Mouse (Mus musculus) midbrain, embryonic 15.5 days (tissue): Measurements from ENCODE around the gene Kntc1. TPM values are rescaled to one million over a fixed set of nuclear protein-coding genes. Genes with fewer than 3 reads are reported as not detected.
"Not testable (repeated sequence)": the region's sequence is repeated elsewhere in the genome, so short reads cannot be mapped to it uniquely, and the experiment has no call there.

Experiments
- ATAC-seq: fragments of 200-750 bp; cut with Nextera tagmentation; replicated peaks from 2 replicates; pipeline ENCODE4 v1.8.0; 2017; ENCODE audit warnings: moderate TSS enrichment
- H3K27ac ChIP-seq: fragments of 300-500 bp; sonication (generic); 2 replicates; pipeline ENCODE4 v1.5.1; 2015; ENCODE audit warnings: mild to moderate bottlenecking, inconsistent platforms
- H3K27me3 ChIP-seq: fragments of 300-500 bp; sonication (generic); replicated peaks from 2 replicates; pipeline ENCODE4 v1.6.1; 2015; ENCODE audit warnings: inconsistent platforms
- H3K36me3 ChIP-seq: fragments of 300-500 bp; sonication (generic); replicated peaks from 2 replicates; pipeline ENCODE4 v1.6.1; 2015; ENCODE audit warnings: inconsistent platforms
- H3K4me1 ChIP-seq: fragments of 300-500 bp; sonication (generic); 2 replicates; pipeline ENCODE4 v1.6.1; 2015; ENCODE audit warnings: inconsistent platforms
- H3K4me2 ChIP-seq: fragments of 300-500 bp; sonication (generic); 2 replicates; pipeline ENCODE4 v1.6.1; 2015; ENCODE audit warnings: inconsistent platforms, mild to moderate bottlenecking, moderate library complexity
- H3K4me3 ChIP-seq: fragments of 300-500 bp; sonication (generic); 2 replicates; pipeline ENCODE4 v1.5.1; 2015; ENCODE audit warnings: mild to moderate bottlenecking, inconsistent platforms
- H3K9ac ChIP-seq: fragments of 300-500 bp; sonication (generic); 2 replicates; pipeline ENCODE4 v1.6.1; 2015; ENCODE audit warnings: mild to moderate bottlenecking, inconsistent platforms
- H3K9me3 ChIP-seq: fragments of 300-500 bp; sonication (generic); 2 replicates; pipeline ENCODE4 v1.6.1; 2016; ENCODE audit warnings: inconsistent platforms
- WGBS: fragments of 180-500 bp; shearing (Covaris S2); methylation state at CpG from one replicate; pipeline ENCODE4 v1.1.7; 2015; ENCODE audit warnings: mixed read lengths; 5-methylcytosine and 5-hydroxymethylcytosine counted together
- polyA plus RNA-seq: library from polyadenylated mRNA; unstranded; fragments of >200 nt; fragmentation: Nextera tagmentation; extraction: Ambion mirVana; gene quantifications from 2 replicates; pipeline ENCODE4 v1.2.1, GENCODE M21; 2015

Kntc1 gene
- polyA plus RNA-seq: 3.8 and 3.9 TPM in 2 replicates

DNA sequence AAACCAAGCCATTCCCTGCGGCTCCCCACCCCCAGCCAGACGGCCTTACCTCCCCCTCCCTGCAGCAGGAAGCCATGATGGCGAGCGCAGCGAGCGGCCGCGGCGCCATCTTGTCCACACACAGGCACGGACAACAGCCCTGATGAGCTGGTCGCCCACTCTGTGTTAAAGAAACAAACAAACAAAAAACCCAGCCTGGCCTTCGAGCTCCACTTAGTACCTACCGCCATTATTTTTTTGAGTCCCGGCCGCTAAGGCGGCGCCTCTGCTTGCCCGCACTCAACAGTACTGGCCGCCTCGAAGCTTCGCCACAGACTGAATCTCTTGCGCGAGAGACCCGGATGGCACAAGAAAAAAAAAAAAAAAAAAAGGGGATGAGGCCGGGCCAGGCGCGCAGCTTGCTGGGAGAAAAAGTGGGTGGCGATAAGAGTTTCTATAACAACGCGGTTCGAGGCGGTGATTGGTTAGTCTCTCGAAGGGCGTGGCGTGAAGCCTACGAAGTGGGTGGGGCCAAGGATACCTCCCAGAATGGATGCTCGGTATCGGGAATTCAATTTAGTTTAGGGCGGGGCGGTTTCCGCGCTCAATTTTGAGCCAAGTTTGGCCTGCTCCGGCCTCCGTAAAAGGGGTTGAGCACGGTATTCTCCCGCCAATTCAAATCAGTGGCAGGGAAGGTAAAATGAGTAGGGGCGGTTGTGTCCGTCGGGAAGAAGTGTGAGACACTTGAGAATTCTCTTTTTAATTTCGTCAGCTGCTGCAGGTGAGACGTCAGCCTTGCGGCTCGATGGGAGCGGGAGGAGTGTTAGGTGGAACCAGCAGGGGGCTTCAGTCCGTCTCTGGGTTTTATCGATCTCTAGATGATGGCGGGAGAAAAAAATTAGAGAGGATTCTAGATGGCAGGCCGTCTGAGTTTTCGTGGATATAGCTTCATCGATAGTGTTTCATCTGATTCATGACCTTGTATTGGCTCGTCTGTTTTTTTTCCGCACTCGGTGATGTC is at the start of gene Kntc1, which contains the start of gene Rsrc2:
Gene Kntc1, plus strand, starts transcription at position 652 of the 1,000 bp plus-strand sequence.
Gene Rsrc2, minus strand, starts transcription at position 350 of the 1,000 bp plus-strand sequence.
- Histone ChIP-seq H3K9ac (peak within 1 kb of the TSS; percentile 76), H3K4me1 (peaks cover 31% of the 10 kb centered on the region), H3K4me3 (peak within 1 kb of the TSS; percentile 67), H3K9me3 (no peaks in the 10 kb centered on the region), H3K4me2 (peak within 1 kb of the TSS; percentile 76), H3K27me3 (no peaks in the 10 kb centered on the region), H3K36me3 (peaks cover 5% of the 10 kb centered on the region; the same call in 1 of the 2 replicates), H3K27ac (peak within 1 kb of the TSS; percentile 99)
- peak; percentile 98 for ATAC-seq
- under 1% methylated on average over 63 of the region's 63 CpGs for WGBS

DNA sequence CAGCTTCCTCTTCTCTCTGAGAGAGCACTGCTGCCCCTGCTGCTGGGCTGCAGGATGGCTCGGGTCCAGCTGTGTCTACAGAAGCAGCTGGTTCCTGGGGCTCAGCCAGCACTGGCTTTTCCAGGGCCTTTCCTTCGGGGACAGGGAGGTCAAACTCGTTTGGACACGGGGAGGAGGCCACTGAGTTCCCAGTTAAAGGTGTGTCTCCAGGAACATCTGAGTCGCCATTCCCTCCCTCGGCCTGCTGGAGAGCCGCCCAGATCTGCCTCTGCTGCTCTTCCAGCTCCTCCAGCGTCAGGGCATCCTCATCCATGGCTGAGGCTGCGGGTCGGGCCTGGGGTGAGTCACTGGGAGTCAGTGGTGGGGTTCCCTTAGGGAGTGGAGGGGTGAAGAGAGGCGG is 48.9 kb upstream of the Kntc1 start:
- H3K27me3 ChIP-seq: no peaks in the 10 kb centered on the region
- H3K27ac ChIP-seq: no peak overlapping the region
- no peak for ATAC-seq
- 82% methylated on average over 11 of the region's 11 CpGs for WGBS
- no peaks in the 10 kb centered on the region for H3K4me1 ChIP-seq
- H3K36me3 ChIP-seq: peaks cover 48% of the 10 kb centered on the region
- H3K4me2 ChIP-seq: no peak overlapping the region
- H3K9ac ChIP-seq: no peak overlapping the region
- no peaks in the 10 kb centered on the region for H3K9me3 ChIP-seq
- no peak overlapping the region for H3K4me3 ChIP-seq

DNA sequence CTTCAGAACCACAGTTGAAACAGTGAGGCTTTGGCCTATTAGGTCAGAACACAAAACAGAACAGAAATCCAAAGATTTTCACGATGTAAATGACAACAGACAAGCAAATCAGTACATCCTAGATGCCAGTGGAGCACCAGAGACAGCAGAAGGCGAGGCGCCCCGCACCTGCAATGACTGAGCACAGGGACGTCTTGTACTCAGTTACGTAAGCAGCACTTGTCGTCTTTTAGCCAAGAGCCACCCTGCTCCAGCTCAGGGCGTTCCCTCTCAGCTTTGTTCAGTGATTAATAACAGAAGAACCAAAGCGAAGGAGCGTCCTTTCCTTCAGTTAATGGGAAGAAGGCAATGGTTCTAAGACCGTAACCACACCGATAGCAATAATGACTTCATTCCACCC is 40.9 kb upstream of the Kntc1 start:
- no peaks in the 10 kb centered on the region for H3K27me3 ChIP-seq
- no peaks in the 10 kb centered on the region for H3K9me3 ChIP-seq
- ATAC-seq: no peak
- no peak overlapping the region for H3K4me2 ChIP-seq
- no peak overlapping the region for H3K4me3 ChIP-seq
- H3K9ac ChIP-seq: no peak overlapping the region
- H3K36me3 ChIP-seq: peaks cover 84% of the 10 kb centered on the region
- WGBS: 93% methylated on average over 12 of the region's 12 CpGs
- H3K27ac ChIP-seq: no peak overlapping the region
- H3K4me1 ChIP-seq: no peaks in the 10 kb centered on the region

DNA sequence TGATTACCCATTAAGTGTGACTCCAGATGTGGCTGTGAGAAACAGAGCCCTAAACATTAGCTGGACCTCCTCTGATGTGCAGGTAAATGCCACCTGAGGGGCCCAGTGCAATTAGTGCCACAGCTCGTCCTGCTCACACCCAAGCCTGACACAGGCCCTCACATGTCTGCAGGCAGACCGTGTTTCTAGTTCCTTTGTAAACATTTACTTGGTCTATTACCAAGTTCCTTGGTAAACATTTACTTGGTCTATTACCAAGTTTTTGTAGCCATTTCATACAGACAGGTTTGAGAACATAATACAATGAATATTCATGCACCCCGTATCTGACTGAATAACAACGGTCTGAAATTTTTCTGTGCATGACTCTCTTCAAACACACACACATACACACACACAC is 39.9 kb upstream of the Kntc1 start:
- Histone ChIP-seq H3K4me3 (no peak overlapping the region), H3K9me3 (no peaks in the 10 kb centered on the region), H3K27me3 (no peaks in the 10 kb centered on the region), H3K9ac (no peak overlapping the region), H3K4me1 (no peaks in the 10 kb centered on the region), H3K36me3 (peaks cover 85% of the 10 kb centered on the region), H3K27ac (no peak overlapping the region), H3K4me2 (no peak overlapping the region)
- WGBS: 86% methylated on average over 4 of the region's 4 CpGs
- no peak for ATAC-seq

DNA sequence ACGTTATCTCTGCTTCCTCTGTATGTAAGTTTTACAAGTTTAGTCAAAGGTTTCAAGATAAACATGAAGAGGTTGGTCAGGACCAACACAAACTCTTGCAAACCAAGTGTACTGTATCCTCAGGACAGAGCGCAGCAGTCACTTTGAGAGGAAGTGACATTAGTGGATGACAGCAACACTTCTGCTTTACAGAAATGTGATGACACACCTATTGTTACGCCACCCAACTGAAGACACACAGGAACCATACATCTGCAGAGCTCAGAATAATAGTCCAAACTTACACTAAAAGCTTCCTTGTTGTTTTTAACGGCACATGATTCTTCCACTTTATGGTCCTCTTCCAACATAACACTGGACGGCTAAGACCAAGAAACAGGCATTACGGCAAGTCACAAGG is 35.7 kb upstream of the Kntc1 start:
- H3K36me3 ChIP-seq: peaks cover 57% of the 10 kb centered on the region
- WGBS: 96% methylated on average over 6 of the region's 6 CpGs

DNA sequence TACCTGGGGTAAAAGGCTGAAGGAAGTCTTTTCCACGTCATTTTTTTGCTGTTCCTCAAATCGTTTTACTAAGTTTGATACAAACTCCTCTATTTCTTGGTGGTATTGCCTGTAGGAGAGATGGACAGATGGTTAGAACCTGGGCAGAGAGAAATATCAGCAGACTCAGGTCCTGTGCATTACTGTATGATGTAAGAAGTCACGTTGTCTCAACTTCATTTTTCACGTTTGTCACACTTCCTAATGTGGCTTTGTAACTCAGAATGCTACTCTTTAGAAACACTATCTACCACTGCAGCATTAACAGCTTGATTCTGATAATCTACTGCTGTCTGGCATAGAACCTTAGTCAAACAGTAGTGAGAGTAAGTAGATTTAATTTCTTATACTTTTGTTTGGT is 34.9 kb upstream of the Kntc1 start:
- no peak for ATAC-seq
- WGBS: 86% methylated on average over 4 of the region's 4 CpGs
- peaks cover 27% of the 10 kb centered on the region for H3K4me1 ChIP-seq

More for the DNA sequence above, 35.7 kb upstream of the Kntc1 start:
- H3K9me3 ChIP-seq: no peaks in the 10 kb centered on the region
- H3K9ac ChIP-seq: no peak overlapping the region
- H3K4me2 ChIP-seq: no peak overlapping the region
- H3K27me3 ChIP-seq: no peaks in the 10 kb centered on the region
- ATAC-seq: no peak
- H3K4me1 ChIP-seq: peaks cover 18% of the 10 kb centered on the region
- H3K27ac ChIP-seq: no peak overlapping the region
- no peak overlapping the region for H3K4me3 ChIP-seq

DNA sequence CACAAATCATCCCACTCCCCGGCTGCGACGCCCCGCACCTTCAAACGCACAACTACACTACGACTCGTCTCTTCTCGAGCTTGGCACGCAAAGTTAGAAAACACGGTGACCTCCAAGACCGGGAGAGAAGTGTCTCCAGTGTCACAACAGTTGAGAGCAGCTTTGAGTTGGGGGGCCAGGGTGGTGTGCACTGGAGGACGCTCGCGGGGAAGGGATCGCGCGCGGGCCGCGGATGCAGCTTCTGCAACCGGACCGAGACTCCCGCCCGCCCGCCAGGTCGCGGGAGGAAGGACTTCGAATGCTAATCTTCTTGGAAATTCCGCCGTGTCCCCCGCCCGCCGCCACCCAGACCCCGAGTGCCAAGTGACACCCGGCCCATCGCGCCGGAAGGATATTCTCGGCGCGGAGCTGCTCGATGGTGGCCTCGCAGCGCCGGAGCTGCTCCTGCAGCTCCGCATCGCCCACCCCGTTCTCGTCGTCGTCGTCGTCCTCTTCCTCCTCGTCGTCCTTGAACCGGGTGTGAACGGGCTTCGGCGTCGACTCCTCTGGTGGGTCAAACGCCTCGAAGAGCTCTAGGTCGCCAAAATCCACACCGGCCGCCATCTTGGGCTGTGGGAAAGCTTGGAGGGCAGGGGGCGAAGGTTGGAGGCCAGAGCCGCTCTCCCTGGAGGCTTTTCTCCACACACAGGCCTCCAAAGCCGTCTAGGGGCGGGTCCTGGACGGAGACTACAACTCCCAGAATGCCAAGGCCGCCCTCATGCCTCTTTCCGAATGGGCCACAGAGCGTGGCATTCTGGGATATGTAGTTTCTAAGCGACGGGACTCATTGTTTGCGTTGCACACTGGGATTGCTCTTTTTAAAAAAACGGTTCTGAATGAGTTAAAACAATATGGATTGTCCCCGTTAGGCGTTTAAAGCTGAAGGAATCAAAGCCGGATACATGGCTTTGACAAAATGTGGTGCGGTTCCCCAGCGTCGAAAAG is 28.9 kb upstream of the Kntc1 start, which contains the start of gene Zcchc8:
Gene Zcchc8, minus strand, starts transcription at position 773 of the 984 bp plus-strand sequence.
- under 1% methylated on average over 83 of the region's 83 CpGs for WGBS
- H3K9ac ChIP-seq: peak within 1 kb of the TSS; percentile 82
- H3K27me3 ChIP-seq: no peaks in the 10 kb centered on the region
- peak; percentile 100 for ATAC-seq
- H3K4me2 ChIP-seq: peak within 1 kb of the TSS; percentile 72
- 0 out of 2 replicates have a peak, but pooled peaks cover 4% of the 10 kb centered on the region for H3K36me3 ChIP-seq
- peak within 1 kb of the TSS; percentile 91 for H3K4me3 ChIP-seq
- H3K4me1 ChIP-seq: peaks cover 31% of the 10 kb centered on the region
- no peaks in the 10 kb centered on the region for H3K9me3 ChIP-seq
- peak within 1 kb of the TSS; percentile 91 for H3K27ac ChIP-seq

More for the DNA sequence above, 34.9 kb upstream of the Kntc1 start:
- H3K36me3 ChIP-seq: peaks cover 50% of the 10 kb centered on the region
- no peak overlapping the region for H3K4me2 ChIP-seq
- no peak overlapping the region for H3K27ac ChIP-seq
- H3K9ac ChIP-seq: no peak overlapping the region
- no peaks in the 10 kb centered on the region for H3K9me3 ChIP-seq
- no peak overlapping the region for H3K4me3 ChIP-seq
- no peaks in the 10 kb centered on the region for H3K27me3 ChIP-seq

DNA sequence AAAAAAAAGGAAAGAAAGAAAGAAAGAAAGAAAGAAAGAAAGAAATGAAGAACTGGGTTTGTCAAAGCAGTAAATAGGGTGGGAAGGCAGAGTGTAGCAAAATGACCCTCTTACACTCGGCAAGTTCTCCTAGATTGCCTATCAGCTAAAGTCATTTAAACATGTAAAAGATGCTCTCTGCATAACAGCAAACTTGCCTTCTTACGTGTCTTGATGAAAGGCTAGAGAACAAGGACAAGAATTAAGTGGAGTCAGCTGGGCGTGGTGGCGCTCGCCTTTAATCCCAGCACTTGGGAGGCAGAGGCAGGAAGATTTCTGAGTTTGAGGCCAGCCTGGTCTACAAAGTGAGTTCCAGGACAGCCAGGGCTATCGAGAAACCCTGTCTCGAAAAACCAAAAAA is 25.7 kb upstream of the Kntc1 start:
- ATAC-seq: not testable (repeated sequence)
- 90% methylated on average over 7 of the region's 7 CpGs for WGBS

DNA sequence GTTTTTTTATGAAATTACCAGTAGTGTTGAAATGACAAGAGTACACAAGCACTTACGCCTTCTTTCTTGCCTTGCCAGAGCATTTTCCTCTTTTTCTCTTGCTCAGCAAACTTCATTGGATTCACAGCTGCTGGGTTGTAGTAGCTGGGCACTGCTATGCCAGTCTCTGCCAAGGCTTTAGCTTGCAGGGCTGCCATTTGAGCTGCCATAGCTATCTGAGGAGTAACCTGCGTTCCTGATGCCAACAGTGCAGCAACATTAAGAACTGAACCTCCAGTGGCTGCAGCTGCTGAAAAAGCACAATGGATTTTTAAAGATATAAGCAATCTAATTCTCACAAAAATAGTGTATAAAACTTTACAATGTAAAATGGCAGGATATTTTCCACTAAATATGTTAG is 18.5 kb upstream of the Kntc1 start:
- Histone ChIP-seq H3K4me3 (no peak overlapping the region), H3K36me3 (peaks cover 64% of the 10 kb centered on the region), H3K27me3 (no peaks in the 10 kb centered on the region), H3K9me3 (no peaks in the 10 kb centered on the region), H3K4me2 (no peak overlapping the region), H3K9ac (no peak overlapping the region), H3K4me1 (no peaks in the 10 kb centered on the region), H3K27ac (no peak overlapping the region)
- no peak for ATAC-seq
- 97% methylated on average over 2 of the region's 2 CpGs for WGBS

More for the DNA sequence above, 25.7 kb upstream of the Kntc1 start:
- Histone ChIP-seq H3K36me3 (peaks cover 12% of the 10 kb centered on the region), H3K4me1 (peaks cover 12% of the 10 kb centered on the region)
- not testable (repeated sequence) for H3K27ac ChIP-seq, H3K4me3 ChIP-seq, H3K9ac ChIP-seq, H3K27me3 ChIP-seq, H3K4me2 ChIP-seq, H3K9me3 ChIP-seq

DNA sequence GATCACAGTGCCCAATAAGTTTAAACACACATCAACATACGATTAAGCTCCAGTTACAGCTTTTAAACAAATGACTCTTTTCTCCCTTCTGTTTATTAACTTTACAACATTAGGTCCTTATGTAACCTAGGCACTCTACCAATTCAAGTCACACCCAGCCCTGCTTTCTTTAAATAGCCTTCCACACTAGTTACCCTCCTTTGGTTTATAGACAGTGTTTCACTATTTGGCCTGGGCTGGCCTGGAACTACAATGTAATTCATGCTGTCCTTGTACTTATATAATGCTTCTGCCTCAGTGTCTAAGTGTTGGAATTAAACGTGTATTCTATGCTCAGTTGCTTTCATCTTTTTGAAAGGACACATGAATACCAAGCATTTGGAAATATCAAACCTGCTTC is 5.2 kb upstream of the Kntc1 start:
- peaks cover 23% of the 10 kb centered on the region for H3K4me1 ChIP-seq
- peaks cover 28% of the 10 kb centered on the region for H3K36me3 ChIP-seq
- no peak for ATAC-seq
- H3K4me3 ChIP-seq: no peak overlapping the region
- H3K27ac ChIP-seq: no peak overlapping the region
- no peak overlapping the region for H3K9ac ChIP-seq
- WGBS: 91% methylated on average over 2 of the region's 2 CpGs
- H3K4me2 ChIP-seq: no peak overlapping the region
- H3K9me3 ChIP-seq: no peaks in the 10 kb centered on the region
- no peaks in the 10 kb centered on the region for H3K27me3 ChIP-seq

DNA sequence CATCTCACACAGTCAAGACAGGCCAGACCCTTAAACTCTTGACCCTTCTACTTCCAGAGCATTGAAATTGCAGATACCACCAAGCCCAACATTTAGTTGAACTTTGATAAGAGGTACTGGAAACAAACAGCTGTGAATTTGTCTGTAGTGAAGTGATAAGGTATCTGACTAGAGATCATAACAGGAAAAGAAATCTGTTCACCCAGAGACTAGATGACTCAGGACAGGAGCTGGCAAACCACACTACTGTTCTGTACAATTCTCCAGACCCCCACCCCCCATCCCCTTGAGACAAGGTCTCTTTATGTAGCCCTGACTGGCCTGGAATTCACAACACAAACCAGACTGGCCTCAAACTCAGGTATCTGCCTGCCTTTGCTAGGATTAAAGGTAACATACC is 3.3 kb upstream of the Kntc1 start:
- Histone ChIP-seq H3K36me3 (peaks cover 22% of the 10 kb centered on the region), H3K9ac (peak overlapping the region; percentile 7; the same call in 1 of the 2 replicates), H3K27ac (no peak overlapping the region), H3K4me3 (peak overlapping the region; percentile 12; the same call in 1 of the 2 replicates), H3K27me3 (no peaks in the 10 kb centered on the region), H3K9me3 (no peaks in the 10 kb centered on the region), H3K4me1 (peaks cover 31% of the 10 kb centered on the region), H3K4me2 (peak overlapping the region; percentile 76)
- ATAC-seq: no peak
